Mouse (Mus musculus): ENCODE results near the gene Sprr2i. TPM values are rescaled to one million over a fixed set of nuclear protein-coding genes. Genes with fewer than 3 reads are reported as not detected.

Gene Sprr2i
- polyA plus RNA-seq (2015; fragmentation: Nextera tagmentation; extraction: Ambion mirVana), result not detected in 2 replicates

- no peak within 1 kb of the TSS for H3K4me2 ChIP-seq
- 96% methylated on average over 2 of the region's 2 CpGs for WGBS
- no peaks in the 10 kb centered on the region for H3K27me3 ChIP-seq
- H3K27ac ChIP-seq (replicated peaks), result no peak within 1 kb of the TSS
- no peak within 1 kb of the TSS for H3K9ac ChIP-seq
- no peaks in the 10 kb centered on the region for H3K36me3 ChIP-seq
- no peak within 1 kb of the TSS for H3K4me3 ChIP-seq
- no peaks in the 10 kb centered on the region for H3K4me1 ChIP-seq (replicated peaks)
- no peak for ATAC-seq (ENCODE audit: low read depth)
- H3K9me3 ChIP-seq, result no peaks in the 10 kb centered on the region
Observed at GRCm38 (mm10) chr3:92407691-92408090, at the start of gene Sprr2i. TSS of gene Sprr2i (plus strand) at chr3:92407991.

DNA sequence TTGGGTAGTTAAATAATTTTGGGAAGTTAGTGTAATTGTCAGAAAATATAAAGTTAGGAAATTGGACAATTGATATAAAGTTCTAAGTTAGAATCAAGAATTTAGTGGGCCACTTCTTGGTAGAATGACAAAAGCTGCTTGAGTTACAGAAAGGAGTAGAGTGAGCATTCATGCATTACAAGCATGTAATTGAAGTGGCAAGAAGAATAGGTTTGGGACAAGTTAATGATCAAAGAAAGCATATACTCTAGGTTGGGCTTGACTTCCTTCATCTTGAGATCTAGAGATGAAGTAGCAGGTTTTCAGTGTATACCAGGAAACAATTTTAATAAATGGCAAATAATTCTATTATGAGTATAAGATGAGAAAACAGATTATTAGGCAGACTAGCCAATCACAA is 46.2 kb upstream of the Sprr2i start:
- H3K9ac ChIP-seq, result no peak overlapping the region
- H3K4me2 ChIP-seq, result no peak overlapping the region
- H3K9me3 ChIP-seq, result no peaks in the 10 kb centered on the region
- H3K27ac ChIP-seq (replicated peaks), result no peak overlapping the region
- H3K27me3 ChIP-seq, result no peaks in the 10 kb centered on the region
- no peaks in the 10 kb centered on the region for H3K4me1 ChIP-seq (replicated peaks)
- ATAC-seq (ENCODE audit: low read depth), result no peak
- H3K4me3 ChIP-seq, result no peak overlapping the region
- no peaks in the 10 kb centered on the region for H3K36me3 ChIP-seq

DNA sequence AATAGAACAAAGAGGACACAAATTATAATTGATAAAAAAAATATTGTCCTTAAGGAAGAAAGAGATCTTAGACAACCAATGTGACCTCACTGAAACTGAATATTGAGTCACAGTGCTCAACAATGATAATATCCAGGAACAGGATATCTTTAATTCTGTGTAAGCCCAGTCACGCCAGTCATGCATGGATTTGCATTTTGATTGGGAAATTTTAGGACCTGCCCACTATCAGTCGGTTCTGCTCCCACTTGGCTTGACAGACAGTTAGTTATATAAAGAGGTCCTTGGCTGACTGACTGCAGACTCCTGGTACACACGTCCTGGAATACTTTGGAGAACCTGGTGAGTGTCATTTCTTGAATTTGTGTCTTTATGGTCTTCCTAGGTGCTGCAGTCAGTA is 42.9 kb upstream of the Sprr2i start, which contains the start of gene Sprr2f:
Gene Sprr2f (plus strand): TSS at position 301 of the 400 bp plus-strand sequence.
- Histone ChIP-seq H3K4me3 (no peak within 1 kb of the TSS), H3K4me2 (no peak within 1 kb of the TSS), H3K4me1 (replicated peaks) (no peaks in the 10 kb centered on the region), H3K9me3 (no peaks in the 10 kb centered on the region), H3K36me3 (no peaks in the 10 kb centered on the region), H3K27me3 (no peaks in the 10 kb centered on the region), H3K27ac (replicated peaks) (no peak within 1 kb of the TSS), H3K9ac (no peak within 1 kb of the TSS)
- no peak for ATAC-seq (ENCODE audit: low read depth)
- WGBS, result 68% methylated on average over 3 of the region's 3 CpGs

DNA sequence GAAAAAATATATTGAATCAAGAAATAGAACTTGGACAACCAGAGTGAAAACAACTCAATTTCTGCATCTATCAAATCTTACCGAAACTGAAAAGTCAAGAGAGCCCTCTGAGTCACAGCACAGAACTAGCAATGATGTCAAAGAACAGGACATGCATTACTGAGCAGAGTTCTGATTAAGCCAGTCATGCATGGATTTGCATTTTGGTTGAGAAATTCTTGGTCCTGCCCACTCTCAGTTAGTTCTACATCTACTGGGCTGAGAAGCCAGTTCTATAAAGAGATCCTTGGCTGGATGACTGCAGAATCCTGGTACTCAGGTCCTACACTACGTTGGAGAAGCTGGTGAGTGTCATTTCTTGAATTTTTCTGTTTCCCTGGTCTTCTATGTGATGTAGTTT is 34.2 kb upstream of the Sprr2i start:
- 76% methylated on average over 2 of the region's 2 CpGs for WGBS
- no peaks in the 10 kb centered on the region for H3K9me3 ChIP-seq
- no peak for ATAC-seq (ENCODE audit: low read depth)

GRCm38 (mm10) chr3:92385385-92385784 is 22.4 kb upstream of the Sprr2i start, which contains the start of gene Sprr2h:
TSS of gene Sprr2h (plus strand) at chr3:92385685.
- Histone ChIP-seq H3K9me3 (no peaks in the 10 kb centered on the region), H3K27ac (replicated peaks) (no peak within 1 kb of the TSS), H3K4me2 (no peak within 1 kb of the TSS), H3K9ac (no peak within 1 kb of the TSS), H3K27me3 (no peaks in the 10 kb centered on the region), H3K4me1 (replicated peaks) (no peaks in the 10 kb centered on the region), H3K4me3 (no peak within 1 kb of the TSS), H3K36me3 (no peaks in the 10 kb centered on the region)
- no peak for ATAC-seq (ENCODE audit: low read depth)
- 85% methylated on average over 1 of the region's 1 CpGs for WGBS

More for the DNA sequence above, 34.2 kb upstream of the Sprr2i start:
- Histone ChIP-seq H3K36me3 (no peaks in the 10 kb centered on the region), H3K4me3 (no peak overlapping the region), H3K27me3 (no peaks in the 10 kb centered on the region), H3K27ac (replicated peaks) (no peak overlapping the region), H3K9ac (no peak overlapping the region), H3K4me2 (no peak overlapping the region), H3K4me1 (replicated peaks) (no peaks in the 10 kb centered on the region)

DNA sequence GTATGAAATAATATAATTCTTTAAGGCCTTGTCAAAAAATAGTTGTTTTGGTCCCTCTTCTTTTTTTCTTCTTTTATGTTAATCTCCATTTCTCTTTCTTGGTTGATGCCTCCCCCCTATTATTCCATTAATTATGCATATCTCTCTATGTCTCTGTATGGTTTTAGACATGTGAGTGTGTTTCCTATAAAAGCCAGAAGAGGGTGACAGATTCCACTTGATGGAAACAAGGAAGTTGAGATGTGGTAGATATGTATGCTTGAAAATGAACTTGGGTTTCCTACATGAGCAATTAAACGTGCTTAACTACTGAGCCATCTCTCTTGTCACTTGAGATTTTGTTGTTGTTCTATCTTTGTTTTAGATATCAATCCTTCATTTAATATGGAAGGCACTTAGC is 13.5 kb upstream of the Sprr2i start:
- H3K36me3 ChIP-seq, result no peaks in the 10 kb centered on the region

GRCm38 (mm10) chr3:92417782-92418181 is 10.0 kb downstream of the Sprr2i start, which contains the start of gene Sprr2j-ps:
TSS of gene Sprr2j-ps (plus strand) at chr3:92418082.
- no peak within 1 kb of the TSS for H3K9ac ChIP-seq
- WGBS, result 94% methylated on average over 2 of the region's 2 CpGs
- no peaks in the 10 kb centered on the region for H3K9me3 ChIP-seq
- H3K4me1 ChIP-seq (replicated peaks), result no peaks in the 10 kb centered on the region
- H3K4me3 ChIP-seq, result no peak within 1 kb of the TSS
- no peaks in the 10 kb centered on the region for H3K36me3 ChIP-seq
- no peak within 1 kb of the TSS for H3K27ac ChIP-seq (replicated peaks)
- ATAC-seq (ENCODE audit: low read depth), result no peak
- H3K27me3 ChIP-seq, result no peaks in the 10 kb centered on the region
- no peak within 1 kb of the TSS for H3K4me2 ChIP-seq

More for the DNA sequence above, 13.5 kb upstream of the Sprr2i start:
- ATAC-seq (ENCODE audit: low read depth), result no peak
- Histone ChIP-seq H3K9ac (no peak overlapping the region), H3K4me2 (no peak overlapping the region), H3K4me1 (replicated peaks) (no peaks in the 10 kb centered on the region), H3K9me3 (no peaks in the 10 kb centered on the region), H3K27ac (replicated peaks) (no peak overlapping the region), H3K4me3 (no peak overlapping the region), H3K27me3 (no peaks in the 10 kb centered on the region)
- 78% methylated on average over 1 of the region's 1 CpGs for WGBS

- no peak for ATAC-seq (ENCODE audit: low read depth)
- Histone ChIP-seq H3K27me3 (no peaks in the 10 kb centered on the region), H3K4me1 (replicated peaks) (no peaks in the 10 kb centered on the region), H3K27ac (replicated peaks) (no peak within 1 kb of the TSS), H3K4me3 (no peak within 1 kb of the TSS), H3K36me3 (no peaks in the 10 kb centered on the region), H3K9me3 (no peaks in the 10 kb centered on the region), H3K9ac (no peak within 1 kb of the TSS), H3K4me2 (no peak within 1 kb of the TSS)
- WGBS, result 92% methylated on average over 6 of the region's 6 CpGs
Observed at GRCm38 (mm10) chr3:92429323-92429722, 21.5 kb downstream of the Sprr2i start, which contains the start of gene Gm9774. TSS of gene Gm9774 (minus strand) at chr3:92429423.

DNA sequence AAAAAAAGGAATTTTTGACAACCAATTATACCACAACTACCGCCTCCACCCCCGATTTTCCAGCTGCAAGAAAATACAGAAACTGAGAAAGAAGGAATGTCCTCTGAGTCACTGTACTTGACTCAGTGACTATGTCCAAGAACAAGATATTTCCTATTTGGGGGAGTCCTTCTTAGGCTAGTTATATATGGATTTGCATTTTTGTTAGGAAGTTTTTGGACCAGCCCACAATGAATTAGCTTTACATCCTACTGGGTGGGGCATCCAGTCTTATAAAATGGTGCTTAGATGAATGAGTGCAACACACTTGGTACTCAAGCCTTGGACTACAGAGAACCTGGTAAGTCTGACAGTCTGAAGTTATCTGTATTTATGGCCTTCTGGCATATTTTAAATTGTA is 24.5 kb downstream of the Sprr2i start, which contains the start of gene Sprr2k:
Gene Sprr2k (plus strand): TSS at position 301 of the 400 bp plus-strand sequence.
- no peak for ATAC-seq (ENCODE audit: low read depth)
- Histone ChIP-seq H3K36me3 (no peaks in the 10 kb centered on the region), H3K4me1 (replicated peaks) (no peaks in the 10 kb centered on the region), H3K27me3 (no peaks in the 10 kb centered on the region), H3K9ac (no peak within 1 kb of the TSS), H3K9me3 (no peaks in the 10 kb centered on the region), H3K27ac (replicated peaks) (no peak within 1 kb of the TSS), H3K4me2 (no peak within 1 kb of the TSS), H3K4me3 (no peak within 1 kb of the TSS)
- WGBS, result 90% methylated on average over 2 of the region's 2 CpGs

GRCm38 (mm10) chr3:92438689-92439088 is 30.9 kb downstream of the Sprr2i start, which contains the start of gene Sprr1b:
TSS of gene Sprr1b (minus strand) at chr3:92438789.
- Histone ChIP-seq H3K9ac (no peak within 1 kb of the TSS), H3K9me3 (no peaks in the 10 kb centered on the region), H3K27ac (replicated peaks) (no peak within 1 kb of the TSS), H3K4me2 (no peak within 1 kb of the TSS), H3K4me3 (no peak within 1 kb of the TSS), H3K27me3 (no peaks in the 10 kb centered on the region), H3K36me3 (no peaks in the 10 kb centered on the region), H3K4me1 (replicated peaks) (no peaks in the 10 kb centered on the region)
- ATAC-seq (ENCODE audit: low read depth), result no peak
- WGBS, result 92% methylated on average over 3 of the region's 3 CpGs

- 89% methylated on average over 3 of the region's 3 CpGs for WGBS
Observed at GRCm38 (mm10) chr3:92440177-92440576, 32.4 kb downstream of the Sprr2i start.

DNA sequence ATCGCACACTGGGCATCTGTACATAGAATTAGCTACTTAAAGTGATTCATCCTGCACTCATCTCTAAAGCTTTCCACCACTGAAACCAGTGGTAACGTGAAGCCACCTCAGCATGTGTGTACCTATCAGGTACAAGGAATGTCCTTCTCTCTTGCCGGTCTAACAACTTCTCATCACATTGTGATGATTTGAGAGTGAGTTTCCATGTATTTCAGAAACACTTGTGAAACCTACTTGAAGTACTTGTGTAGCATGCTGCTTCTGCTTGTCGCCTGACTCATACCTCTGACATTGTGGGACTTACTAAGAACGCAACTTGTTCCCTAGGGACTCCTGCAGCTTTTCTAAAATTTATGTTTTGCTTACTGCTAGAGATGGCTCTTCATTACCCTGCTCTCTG is 47.4 kb downstream of the Sprr2i start:
- no peaks in the 10 kb centered on the region for H3K36me3 ChIP-seq
- no peak overlapping the region for H3K27ac ChIP-seq (replicated peaks)
- H3K4me1 ChIP-seq (replicated peaks), result no peaks in the 10 kb centered on the region
- H3K9ac ChIP-seq, result no peak overlapping the region
- no peak overlapping the region for H3K4me3 ChIP-seq
- ATAC-seq (ENCODE audit: low read depth), result no peak
- H3K27me3 ChIP-seq, result no peaks in the 10 kb centered on the region
- no peaks in the 10 kb centered on the region for H3K9me3 ChIP-seq
- 87% methylated on average over 5 of the region's 5 CpGs for WGBS
- no peak overlapping the region for H3K4me2 ChIP-seq

More at GRCm38 (mm10) chr3:92440177-92440576, 32.4 kb downstream of the Sprr2i start:
- Histone ChIP-seq H3K9me3 (no peaks in the 10 kb centered on the region), H3K36me3 (no peaks in the 10 kb centered on the region), H3K9ac (no peak overlapping the region), H3K4me2 (no peak overlapping the region), H3K27me3 (no peaks in the 10 kb centered on the region), H3K4me1 (replicated peaks) (no peaks in the 10 kb centered on the region), H3K4me3 (no peak overlapping the region), H3K27ac (replicated peaks) (no peak overlapping the region)
- no peak for ATAC-seq (ENCODE audit: low read depth)

GRCm38 (mm10) chr3:92458620-92459019 is 50.8 kb downstream of the Sprr2i start, which contains the start of gene Sprr3:
TSS of gene Sprr3 (minus strand) at chr3:92458720.
- Histone ChIP-seq H3K9me3 (no peaks in the 10 kb centered on the region), H3K27me3 (no peaks in the 10 kb centered on the region), H3K4me1 (replicated peaks) (no peaks in the 10 kb centered on the region), H3K9ac (no peak within 1 kb of the TSS), H3K27ac (replicated peaks) (no peak within 1 kb of the TSS), H3K4me2 (no peak within 1 kb of the TSS), H3K4me3 (no peak within 1 kb of the TSS), H3K36me3 (no peaks in the 10 kb centered on the region)
- WGBS, result 69% methylated on average over 2 of the region's 2 CpGs
- ATAC-seq (ENCODE audit: low read depth), result no peak

Measured in neural tube, embryonic 13.5 days (tissue).